Mouse (Mus musculus): ENCODE data around the gene Zbtb20.

Zbtb20 gene

DNA sequence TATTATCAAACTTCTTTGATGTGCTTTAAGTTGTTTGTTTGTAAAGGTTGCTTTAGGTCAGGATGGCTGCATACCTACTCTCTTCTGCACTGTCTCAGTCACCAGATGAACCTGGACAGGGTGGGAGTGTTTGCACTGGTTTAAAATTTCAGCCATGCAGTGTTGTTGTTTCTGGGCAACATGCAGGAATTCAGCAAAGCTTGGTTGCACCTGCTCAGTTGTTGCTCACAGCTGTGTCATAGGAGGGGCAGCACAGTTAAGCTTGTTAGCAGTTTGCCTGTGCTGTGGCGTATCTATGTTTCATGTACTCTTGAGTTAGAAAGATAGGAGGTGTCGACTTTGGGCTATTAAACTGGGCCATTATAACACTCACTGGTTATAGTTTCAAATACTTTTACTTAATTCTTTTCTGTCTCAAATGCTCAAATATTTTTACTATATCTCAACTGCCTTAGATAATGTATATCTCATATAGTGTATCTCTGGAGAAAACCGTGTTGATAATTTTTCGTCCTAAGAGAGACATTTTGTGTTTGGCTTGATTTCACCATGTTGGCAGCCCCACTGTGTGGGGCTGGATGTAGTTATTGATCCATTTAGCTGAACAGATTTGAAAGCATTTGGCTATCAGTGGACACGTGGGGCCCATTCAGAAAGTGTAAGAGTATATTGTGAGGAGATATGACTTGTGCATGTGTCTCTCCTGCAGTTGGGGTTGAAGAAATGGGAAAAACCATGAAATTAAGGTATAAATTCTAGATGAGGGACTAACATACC, 197.3 kb downstream of the Zbtb20 start:
- DNase-seq (ENCODE audit: low spot score), result no peak

DNA sequence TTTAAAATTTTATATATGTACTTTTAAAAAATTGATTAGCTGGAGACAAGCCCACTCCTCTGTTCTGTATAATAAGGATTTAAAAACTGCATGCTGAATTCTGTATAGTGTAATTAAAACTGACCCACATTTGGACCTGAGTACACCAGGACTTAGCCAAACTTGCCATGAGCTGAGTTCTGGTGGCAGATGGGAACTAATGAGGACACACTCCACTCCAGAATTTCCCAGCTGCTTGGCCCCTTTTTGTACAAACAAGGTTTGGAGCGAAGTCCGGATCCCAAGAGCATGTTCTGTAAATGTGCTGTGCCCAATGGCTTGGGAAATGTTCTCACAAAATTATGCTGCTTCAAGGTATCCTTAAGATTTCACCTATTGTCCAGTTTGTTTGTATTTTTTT, 204.7 kb downstream of the Zbtb20 start:
- DNase-seq (ENCODE audit: low spot score), result no peak

DNA sequence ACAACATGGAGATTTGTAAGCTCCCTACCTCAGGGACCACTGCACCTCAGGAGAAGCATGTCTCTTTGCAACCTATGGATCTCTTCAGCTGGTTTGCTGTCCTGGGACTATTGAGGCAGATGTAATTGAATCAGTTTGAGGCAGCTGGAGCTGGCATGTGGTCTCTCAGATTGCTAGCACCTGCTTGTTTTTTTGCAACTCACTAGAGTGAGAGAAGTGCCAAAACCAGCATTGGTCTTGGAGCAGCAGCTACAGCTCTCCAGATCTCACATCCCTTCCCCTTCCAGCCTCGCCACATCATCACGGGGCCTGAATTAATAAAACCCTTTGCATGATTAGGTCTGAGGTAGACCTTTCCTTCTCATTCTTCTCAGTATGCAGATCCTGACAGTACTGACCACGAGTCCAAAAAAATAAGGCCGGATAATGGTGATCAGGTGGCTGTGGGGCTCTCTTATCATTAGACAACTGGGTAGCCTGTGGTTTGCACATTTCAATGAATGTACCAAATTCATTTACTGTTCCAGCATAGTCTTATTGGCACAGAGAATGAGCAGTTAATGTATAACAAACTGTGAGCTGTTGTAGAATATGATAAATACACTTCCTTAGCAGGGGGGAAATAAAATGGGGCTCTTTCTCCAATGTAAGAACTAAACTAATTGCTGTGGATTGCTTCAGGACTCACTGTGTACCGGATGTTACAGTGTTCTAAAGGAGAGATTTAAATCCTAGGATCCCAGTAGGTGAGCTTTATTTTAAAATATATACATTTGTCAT, 205.4 kb downstream of the Zbtb20 start:
- peak; percentile 11 for DNase-seq (ENCODE audit: low spot score)

DNA sequence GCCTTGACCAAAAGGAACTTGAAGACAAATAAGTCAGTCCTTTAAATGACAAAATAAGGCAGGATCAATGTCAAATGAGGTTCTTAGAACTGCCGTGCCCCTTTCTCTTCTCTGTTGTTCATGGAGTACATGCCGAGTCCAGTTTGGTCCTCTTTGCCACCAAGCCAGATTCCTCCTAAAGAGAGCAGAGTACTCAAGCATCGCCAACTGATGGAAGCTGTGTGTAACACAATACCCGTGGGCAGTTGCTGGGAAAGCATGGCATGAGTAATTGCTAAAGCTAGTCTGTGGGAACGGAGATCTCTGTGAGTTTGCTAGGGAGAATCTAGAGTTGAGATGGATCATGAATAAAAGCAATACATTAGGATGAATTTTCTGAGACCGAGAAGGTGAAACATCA, 206.3 kb downstream of the Zbtb20 start:
- no peak for DNase-seq (ENCODE audit: low spot score)

DNA sequence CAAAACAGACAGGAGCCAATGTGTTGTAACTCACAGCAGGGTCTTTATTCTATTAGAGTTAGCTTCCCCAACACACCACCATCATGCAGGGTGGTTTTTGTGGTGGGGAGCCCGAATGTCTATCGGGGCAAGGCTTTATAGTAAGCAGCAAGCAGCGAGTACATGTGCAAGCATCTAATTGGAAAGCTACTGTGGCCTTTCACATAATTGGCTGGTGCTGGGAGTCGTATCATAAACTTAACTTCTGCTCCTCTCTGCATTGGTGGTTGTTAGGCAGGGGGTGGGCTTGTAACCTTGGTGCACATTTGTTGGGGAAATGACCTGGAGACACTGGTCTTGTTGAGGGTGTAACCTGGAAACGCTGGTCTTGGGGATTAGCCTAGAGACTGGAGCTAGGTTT, 207.1 kb downstream of the Zbtb20 start:
- DNase-seq (ENCODE audit: low spot score), result no peak

DNA sequence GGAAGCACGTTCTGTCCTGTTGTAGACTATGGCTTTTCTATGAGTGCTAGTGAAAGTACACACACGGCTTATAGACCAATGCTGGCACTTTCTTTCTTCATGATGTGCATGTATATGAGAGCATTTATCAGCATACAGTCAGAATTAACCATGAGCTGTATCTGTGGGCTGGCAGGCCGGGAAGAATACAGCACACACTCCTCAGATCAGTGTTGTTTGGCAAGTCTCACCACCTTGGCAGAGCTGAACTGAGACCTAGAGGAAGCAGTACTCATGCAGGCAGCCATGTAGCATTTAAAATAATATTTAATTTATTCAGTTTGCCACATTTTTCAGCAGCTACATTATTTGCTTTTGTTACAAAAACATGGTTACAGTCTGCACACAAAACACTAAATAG, 214.5 kb downstream of the Zbtb20 start:
- no peak for DNase-seq (ENCODE audit: low spot score)

DNA sequence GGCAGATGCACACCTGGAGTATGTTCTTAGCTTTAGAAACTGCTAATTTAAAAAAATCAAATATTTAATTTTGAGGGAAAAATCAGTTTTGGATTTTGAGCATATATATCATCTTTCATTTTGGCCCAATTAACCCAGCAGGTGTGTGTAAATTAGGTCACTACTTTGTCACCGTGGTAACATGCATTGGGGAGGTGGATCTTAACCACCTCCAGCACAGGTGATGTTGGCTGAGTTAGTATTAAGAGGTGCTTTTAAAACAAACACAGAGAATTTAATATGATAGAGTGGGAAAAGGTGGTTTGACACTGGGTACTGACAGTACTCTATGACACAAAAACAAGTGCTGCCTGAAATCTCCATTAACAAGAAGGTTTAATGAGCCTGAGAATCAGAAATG, 218.5 kb downstream of the Zbtb20 start:
- DNase-seq (ENCODE audit: low spot score), result no peak

DNA sequence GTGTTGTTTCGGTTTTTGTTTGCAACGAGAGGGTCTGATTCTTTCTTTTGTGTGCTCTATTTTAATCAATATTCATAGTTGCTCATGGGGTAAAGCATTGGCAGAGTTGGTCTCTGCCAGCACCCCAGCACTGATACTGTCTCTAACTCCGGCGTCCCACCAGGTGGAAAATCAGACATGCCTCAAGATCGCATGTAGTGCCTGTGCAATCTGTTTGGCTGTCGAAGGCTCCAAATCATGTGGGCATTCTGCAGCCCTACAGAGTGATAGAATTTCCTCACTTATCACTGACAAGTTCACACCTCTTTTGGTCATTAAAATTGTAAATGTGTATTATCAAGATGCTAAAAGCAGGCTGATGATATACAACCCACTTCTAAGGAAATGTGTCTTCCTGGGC, 219.1 kb downstream of the Zbtb20 start:
- no peak for DNase-seq (ENCODE audit: low spot score)

DNA sequence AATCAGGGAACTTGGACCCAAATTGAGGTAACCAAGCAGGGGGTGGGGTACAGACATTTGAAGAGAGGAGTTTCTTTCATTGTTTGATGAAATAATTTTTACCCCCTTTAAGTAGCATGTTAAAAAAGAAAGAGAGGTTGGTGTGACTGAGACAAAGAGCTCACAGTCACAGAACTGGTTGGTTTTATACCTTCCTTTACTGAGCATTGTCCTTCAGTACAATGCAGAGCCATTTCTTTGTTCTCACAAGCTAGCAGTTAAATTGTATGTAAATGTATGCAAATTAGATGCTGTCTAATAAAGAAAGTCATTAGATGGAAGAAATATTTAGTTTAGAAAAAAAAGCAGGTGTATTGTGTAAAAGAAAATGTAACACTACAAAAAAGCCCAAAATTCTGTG, 220.4 kb downstream of the Zbtb20 start:
- no peak for DNase-seq (ENCODE audit: low spot score)

DNA sequence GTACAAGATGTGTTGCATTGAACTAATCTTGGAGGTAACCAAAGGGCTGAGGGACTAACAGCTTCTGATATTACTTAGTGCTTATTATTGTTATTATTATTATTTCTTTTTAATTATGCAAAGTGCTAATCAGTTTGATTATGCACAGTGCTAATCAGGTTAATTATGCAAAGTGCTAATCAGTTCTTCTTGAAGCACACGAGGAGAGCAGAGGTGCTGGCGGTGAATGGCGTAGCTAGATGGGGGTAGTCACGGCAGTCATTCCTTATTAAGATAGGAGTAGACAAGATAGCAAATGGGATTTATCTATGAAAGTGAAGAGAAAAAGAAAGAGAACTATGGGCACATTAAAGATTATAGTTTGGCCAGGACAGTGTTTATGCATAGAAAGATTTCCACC, 222.5 kb downstream of the Zbtb20 start:
- no peak for DNase-seq (ENCODE audit: low spot score)

DNA sequence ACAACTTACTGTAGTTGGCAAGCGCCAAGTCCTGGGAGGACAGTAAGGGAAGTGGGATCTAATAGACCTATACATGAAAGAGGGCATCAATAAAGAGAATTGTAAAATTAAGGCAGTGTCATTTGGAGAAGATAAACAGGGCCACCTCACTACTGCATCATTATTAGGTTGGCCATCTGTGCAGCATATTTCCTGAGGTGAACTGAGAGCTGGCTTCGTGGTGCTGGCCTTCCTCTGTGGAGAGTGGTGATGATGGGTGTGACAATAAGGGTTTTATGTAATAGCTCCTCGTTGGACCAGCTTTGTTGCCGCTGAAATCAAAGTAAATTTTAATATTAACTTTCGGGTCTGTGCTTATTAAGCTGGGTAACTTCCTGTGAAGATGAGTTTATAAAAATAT, 223.0 kb downstream of the Zbtb20 start:
- DNase-seq (ENCODE audit: low spot score), result no peak

DNA sequence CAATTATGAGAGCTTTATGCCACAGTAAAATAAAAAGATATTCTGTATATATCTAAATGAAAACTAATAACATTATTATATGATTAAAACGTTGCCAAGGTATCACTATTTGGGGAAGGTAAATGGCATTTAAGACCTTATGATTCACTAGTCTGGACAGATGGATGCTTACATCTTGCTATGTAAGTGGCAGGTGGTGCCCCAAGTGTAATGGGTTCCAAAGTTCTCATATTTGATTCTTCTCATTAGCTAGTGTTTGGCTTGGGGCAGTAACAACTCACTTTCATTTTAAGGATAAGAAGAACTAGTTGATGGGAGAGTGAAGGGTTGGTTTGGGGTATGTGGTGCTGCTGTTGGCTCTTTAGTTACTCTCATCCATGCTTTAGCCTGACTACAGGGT, 235.6 kb downstream of the Zbtb20 start:
- DNase-seq (ENCODE audit: low spot score), result no peak

DNA sequence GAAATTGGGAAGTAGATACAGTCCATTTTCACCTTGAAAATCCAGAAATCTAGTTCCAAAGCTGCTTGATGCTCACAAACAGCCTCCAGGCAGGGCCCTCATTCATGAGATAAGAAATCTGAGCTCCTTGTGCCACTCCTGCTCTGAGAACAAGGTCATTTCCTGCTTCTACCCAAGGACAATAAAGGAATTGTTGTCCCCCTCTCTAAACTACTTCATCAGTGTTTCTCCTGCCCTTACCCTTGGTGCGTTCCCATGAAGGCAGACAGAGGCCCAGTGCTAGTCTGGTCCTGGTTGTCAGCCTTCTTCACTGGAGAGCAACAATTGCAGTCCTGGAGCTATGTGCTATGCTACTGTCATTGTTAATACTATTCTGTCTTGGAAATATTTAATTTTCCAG, 238.3 kb downstream of the Zbtb20 start:
- DNase-seq (ENCODE audit: low spot score), result no peak

DNA sequence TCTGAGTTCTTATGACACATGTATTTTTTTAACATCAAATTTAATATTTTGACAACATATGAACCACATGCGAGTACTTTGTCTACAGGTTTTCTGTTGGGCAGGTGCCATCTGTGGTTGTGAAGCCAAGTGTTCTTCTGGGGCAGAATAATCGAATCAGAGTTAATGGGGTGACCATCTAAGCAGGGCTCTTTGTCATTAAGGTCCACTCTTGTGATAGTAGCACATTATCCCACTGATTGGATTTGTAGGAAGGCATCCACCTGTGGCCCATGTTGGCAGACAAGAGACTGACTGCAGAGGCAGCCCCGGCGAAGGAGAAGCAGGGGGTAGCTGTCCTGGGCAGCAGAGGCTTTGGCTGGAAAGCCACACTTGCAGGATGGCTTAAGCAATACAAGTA, 254.3 kb downstream of the Zbtb20 start:
- DNase-seq (ENCODE audit: low spot score), result no peak

DNA sequence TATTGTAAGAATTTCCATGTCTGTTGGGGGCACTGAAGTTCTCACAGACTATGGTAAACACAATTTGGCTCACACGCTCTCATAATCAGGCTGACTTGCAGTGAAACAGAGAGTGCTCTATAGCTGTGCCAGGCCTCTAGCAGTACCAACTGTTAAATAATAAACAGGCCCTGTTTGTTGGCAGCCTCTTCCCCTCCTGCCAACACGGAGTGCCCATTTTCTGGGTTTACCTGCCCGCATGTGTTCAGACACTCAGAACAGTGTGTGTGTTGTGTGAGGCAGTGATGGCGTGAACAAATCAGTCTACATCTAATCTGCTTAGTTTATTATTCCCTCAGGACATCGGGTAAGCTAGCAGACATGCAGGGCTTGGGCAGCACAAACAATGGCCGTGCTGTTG, 254.9 kb downstream of the Zbtb20 start:
- DNase-seq (ENCODE audit: low spot score), result peak; percentile 27

DNA sequence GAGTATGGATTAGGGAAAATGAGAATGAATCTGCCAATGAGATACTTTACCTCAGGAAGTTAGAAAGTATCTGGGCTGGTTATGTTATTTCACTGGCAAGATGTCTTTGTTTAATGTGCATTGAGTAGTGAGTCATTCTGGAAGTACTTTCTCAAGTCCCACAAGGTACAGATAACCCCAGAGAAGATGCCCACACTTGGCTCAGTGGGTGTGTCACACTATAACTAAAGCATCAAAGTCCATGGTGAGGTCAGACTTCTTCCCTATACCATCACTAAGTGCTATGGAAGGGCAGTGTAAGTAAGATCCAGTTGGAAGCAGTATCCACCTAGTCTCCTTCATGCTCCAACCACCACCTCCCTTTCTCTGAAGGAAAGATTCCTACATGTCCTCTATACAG, 255.4 kb downstream of the Zbtb20 start:
- DNase-seq (ENCODE audit: low spot score), result peak; percentile 8

DNA sequence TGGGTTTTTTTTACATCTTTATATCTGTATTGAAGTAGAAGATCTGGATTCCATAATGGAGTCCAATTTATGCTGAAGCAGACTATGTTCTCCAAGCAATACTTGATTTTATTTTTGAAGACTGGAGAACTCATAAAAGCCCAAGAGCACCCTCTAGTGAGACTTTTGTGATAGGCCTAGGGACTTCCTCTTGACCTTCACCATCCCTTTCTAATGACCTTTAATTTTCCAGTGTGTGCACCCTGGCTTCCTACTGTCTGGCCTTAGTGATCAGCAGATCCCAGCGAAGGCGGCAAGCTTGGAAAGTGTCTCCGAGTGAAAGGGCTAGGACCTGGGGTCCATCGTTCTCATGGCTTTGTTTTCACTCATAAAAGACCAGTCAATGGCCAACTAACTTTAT, 292.8 kb downstream of the Zbtb20 start:
- DNase-seq (ENCODE audit: low spot score), result peak; percentile 40

DNA sequence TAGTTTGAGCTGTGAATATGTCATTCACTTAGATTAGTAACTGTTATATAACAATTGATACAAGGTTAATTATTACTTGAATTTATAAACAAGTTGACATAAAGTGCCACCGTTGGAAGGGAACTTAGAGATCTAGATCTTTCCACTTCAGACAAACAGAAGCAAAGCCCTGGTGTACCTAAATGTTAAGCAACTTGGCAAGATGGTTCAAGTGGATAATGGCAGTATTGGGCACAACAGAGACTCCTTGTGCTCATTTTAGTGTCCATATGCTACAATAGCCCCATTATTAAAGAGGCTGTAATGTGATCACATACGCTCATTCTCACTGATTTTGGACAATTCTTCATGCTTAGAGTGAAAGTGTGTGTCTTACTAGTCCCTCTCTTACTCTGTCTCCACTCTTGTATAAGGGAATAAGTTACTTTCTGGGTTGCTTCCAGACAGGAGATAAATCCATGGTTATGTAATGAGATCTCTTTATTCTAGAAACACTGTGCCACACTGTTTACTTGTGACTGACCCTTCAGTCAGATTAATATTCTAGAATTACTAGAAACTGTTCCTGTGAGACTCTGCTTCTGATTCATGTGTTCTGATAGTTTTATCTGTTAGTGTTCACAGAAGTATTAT, 293.7 kb downstream of the Zbtb20 start:
- DNase-seq (ENCODE audit: low spot score), result no peak

DNA sequence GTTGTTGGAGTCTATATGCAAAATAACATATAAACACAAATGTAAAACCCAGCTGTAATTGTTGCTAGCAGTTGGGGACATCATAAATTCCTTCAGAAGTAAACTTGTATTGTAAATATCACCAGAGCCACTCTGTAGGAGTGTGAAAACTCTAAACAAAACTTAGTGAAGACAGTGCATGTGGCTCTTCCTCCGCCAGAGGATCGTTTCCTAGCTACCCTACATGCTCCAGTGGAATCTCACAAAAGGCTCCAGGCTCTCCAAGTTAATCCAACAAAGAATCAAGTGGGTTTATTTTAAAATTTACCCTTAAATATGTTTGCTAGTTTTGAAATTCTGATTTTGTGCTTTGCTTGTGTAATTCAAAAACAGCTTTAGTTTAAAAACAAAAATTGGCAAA, 296.5 kb downstream of the Zbtb20 start:
- DNase-seq (ENCODE audit: low spot score), result no peak

DNA sequence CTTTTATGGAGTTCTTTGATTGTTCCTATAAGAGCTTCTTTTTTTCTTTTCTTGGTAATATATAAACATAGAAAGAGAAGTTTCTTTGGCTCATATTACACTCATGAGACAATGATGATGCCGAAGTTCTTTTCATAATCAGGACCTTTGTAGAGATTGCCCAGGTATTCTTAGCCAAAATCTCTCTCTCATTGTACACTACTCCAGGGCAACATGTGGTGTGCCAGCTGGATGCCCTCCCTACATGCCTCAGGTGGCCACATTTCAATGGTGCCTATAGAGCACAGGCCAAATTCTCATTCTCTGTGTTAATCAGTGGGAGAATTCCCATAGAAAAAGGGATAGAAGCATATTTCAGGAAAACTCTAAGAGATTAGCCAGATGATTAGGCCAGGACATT, 297.2 kb downstream of the Zbtb20 start:
- no peak for DNase-seq (ENCODE audit: low spot score)

DNA sequence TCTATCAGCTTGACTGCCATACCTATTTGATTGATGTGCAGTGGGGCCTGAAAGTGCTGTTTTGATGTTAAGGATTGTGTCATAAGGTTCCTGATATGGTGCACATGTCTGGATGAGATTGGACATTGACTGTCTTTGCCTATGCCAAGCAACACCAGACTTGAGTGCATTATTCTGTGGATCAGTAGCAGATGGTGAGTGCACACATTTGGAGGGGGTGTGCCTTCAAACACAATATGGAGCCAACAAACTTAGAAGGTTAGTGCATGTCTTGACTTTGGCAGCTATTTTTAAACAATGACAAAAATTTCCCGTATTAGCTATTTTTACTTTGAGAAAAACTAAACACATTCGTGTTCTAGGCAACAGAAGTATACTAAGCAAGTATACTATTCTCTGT, 299.1 kb downstream of the Zbtb20 start:
- no peak for DNase-seq (ENCODE audit: low spot score)

DNA sequence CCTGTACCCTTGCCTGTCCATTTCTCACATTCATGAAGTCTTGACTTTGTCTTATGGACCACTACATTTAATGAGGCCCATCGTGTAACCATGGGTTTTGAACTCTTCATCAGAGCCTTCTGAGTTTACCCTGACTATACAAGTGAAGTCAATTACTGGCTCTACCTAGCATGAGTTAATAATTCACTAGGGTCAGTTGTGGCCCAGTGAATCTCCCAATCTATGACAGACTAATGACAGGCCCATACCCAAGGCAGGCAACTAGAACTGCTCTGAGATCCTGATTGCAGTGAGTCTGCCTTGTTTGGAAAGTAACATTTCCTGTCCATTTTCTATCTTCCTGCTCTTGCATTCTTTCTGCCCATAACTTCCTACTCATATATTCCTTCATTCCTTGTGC, 305.4 kb downstream of the Zbtb20 start:
- no peak for DNase-seq (ENCODE audit: low spot score)

DNA sequence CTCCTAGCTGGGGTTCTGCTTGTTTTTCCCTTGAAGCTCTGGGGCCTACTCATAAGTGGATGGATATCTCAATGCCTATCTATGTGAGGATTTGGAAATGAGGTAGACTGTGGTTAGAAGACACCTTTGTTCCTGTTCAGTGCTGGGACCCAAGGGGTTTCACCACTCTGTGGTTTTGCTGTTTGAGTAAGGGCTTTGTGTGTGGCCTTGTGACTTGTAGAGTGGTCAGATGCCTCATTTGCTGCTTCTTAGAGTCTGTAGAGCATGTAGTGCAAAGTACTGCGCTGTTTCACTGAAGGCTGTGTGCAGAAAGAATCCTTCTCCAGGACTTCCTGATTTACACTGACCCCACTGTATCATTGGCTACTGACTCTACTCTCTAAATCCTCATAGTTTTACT, 314.7 kb downstream of the Zbtb20 start:
- DNase-seq (ENCODE audit: low spot score), result no peak

Data from MN1 (cell line).